Mouse (Mus musculus) MEL (cell line): ENCODE measurements at regions not wholly inside any gene's neighbourhood (a gene's known extent, or its start where the extent isn't known, plus 50 kb on each side); places are given as distances from the start of the nearest gene placed in this dataset.

Experiments used
- DNase-seq: peaks from one replicate; pipeline ENCODE4 v3.0.0; 2011; ENCODE audit warnings: low read depth, low spot score
- H3K27ac ChIP-seq: 2 replicates; pipeline ENCODE4 v1.5.1; 2012; ENCODE audit warnings: low read depth, mild to moderate bottlenecking, control low read depth, low read length, moderate library complexity; ENCODE audit not compliant: control insufficient read depth
- H3K27me3 ChIP-seq, 2 experiments: fragments of 150-350 bp in 1 of 2; sonication (generic) in 1 of 2; 2 replicates each; pipeline ENCODE4 v1.6.1; 2012; ENCODE audit warnings: low read length in 2 of 2, mild to moderate bottlenecking in 2 of 2, improper control_type of control experiment in 1 of 2, moderate library complexity in 1 of 2; ENCODE audit not compliant: insufficient read depth in 2 of 2, control insufficient read depth in 1 of 2
- H3K36me3 ChIP-seq, 2 experiments: 2 replicates each; pipeline ENCODE4 v1.6.1; 2012 to 2014; ENCODE audit warnings: low read length in 2 of 2, improper control_type of control experiment in 1 of 2, inconsistent platforms in 1 of 2, mild to moderate bottlenecking in 1 of 2; ENCODE audit not compliant: insufficient read depth in 2 of 2, control insufficient read depth in 1 of 2
- H3K4me1 ChIP-seq, 2 experiments: fragments of 150-350 bp in 1 of 2; sonication (generic) in 1 of 2; 2 replicates each; pipeline ENCODE4 v1.6.1; 2012; ENCODE audit warnings: low read length in 2 of 2, improper control_type of control experiment in 1 of 2, mild to moderate bottlenecking in 1 of 2; ENCODE audit not compliant: insufficient read depth in 2 of 2, control insufficient read depth in 1 of 2
- H3K4me3 ChIP-seq, 2 experiments: fragments of 150-350 bp in 1 of 2; sonication (generic) in 1 of 2; 2 replicates each; pipeline ENCODE4 v1.5.1; 2012; ENCODE audit warnings: low read depth in 2 of 2, low read length in 2 of 2, mild to moderate bottlenecking in 2 of 2, moderate library complexity in 2 of 2, control low read depth in 1 of 2, improper control_type of control experiment in 1 of 2; ENCODE audit not compliant: control insufficient read depth in 1 of 2, insufficient read depth in 1 of 2
- H3K79me2 ChIP-seq: 2 replicates; pipeline ENCODE4 v1.6.1; 2012; ENCODE audit warnings: mild to moderate bottlenecking, low read length, moderate library complexity; ENCODE audit not compliant: control insufficient read depth, poor library complexity, insufficient read depth
- H3K9ac ChIP-seq: 2 replicates; pipeline ENCODE4 v1.6.1; 2012; ENCODE audit warnings: low read depth, mild to moderate bottlenecking, control low read depth, low read length, moderate library complexity; ENCODE audit not compliant: control insufficient read depth, poor library complexity, severe bottlenecking
- H3K9me3 ChIP-seq: fragments of 150-350 bp; sonication (generic); replicated peaks from 2 replicates; pipeline ENCODE4 v1.6.1; 2012; ENCODE audit warnings: mild to moderate bottlenecking, low read length, improper control_type of control experiment, moderate library complexity; ENCODE audit not compliant: insufficient read depth
- BHLHE40 ChIP-seq: IDR thresholded peaks from 2 replicates; pipeline ENCODE4 v1.6.1; 2012; ENCODE audit warnings: low read depth, mild to moderate bottlenecking, inconsistent platforms, low read length, improper control_type of control experiment, borderline replicate concordance
- CHD1 ChIP-seq: IDR thresholded peaks from 2 replicates; pipeline ENCODE4 v1.6.1; 2012; ENCODE audit warnings: low read depth, mild to moderate bottlenecking, inconsistent platforms, low read length, improper control_type of control experiment
- CTCF ChIP-seq, 3 experiments: IDR thresholded peaks in 2 of 3; conservative IDR thresholded peaks in 1 of 3; 2 replicates each; pipeline ENCODE4 v1.5.1; 2011 to 2012; ENCODE audit warnings: low read length in 3 of 3, low read depth in 2 of 3, mild to moderate bottlenecking in 2 of 3, improper control_type of control experiment in 1 of 3, inconsistent platforms in 1 of 3, mixed read lengths in 1 of 3, moderate library complexity in 1 of 3; ENCODE audit not compliant: control insufficient read depth in 1 of 3, insufficient read depth in 1 of 3, poor library complexity in 1 of 3, severe bottlenecking in 1 of 3
- E2F4 ChIP-seq: IDR thresholded peaks from 2 replicates; pipeline ENCODE4 v1.6.1; 2011; ENCODE audit warnings: low read depth, low read length, improper control_type of control experiment, borderline replicate concordance
- ELF1 ChIP-seq: IDR thresholded peaks from 2 replicates; pipeline ENCODE4 v1.6.1; 2014; ENCODE audit warnings: low read depth, mild to moderate bottlenecking, inconsistent platforms, low read length, improper control_type of control experiment, moderate library complexity
- GATA1 ChIP-seq: IDR thresholded peaks from 2 replicates; pipeline ENCODE4 v1.6.1; 2011; ENCODE audit warnings: low read depth, low read length, improper control_type of control experiment
- HCFC1 ChIP-seq: IDR thresholded peaks from 2 replicates; pipeline ENCODE4 v1.6.1; 2012; ENCODE audit warnings: low read depth, mild to moderate bottlenecking, inconsistent platforms, low read length, improper control_type of control experiment, moderate library complexity
- JUND ChIP-seq: IDR thresholded peaks from 2 replicates; pipeline ENCODE4 v1.6.1; 2011; ENCODE audit warnings: low read depth, mild to moderate bottlenecking, improper control_type of control experiment, low read length
- KAT2A ChIP-seq: conservative IDR thresholded peaks from 2 replicates; pipeline ENCODE4 v1.6.1; 2012; ENCODE audit warnings: low read depth, low read length, improper control_type of control experiment, inconsistent platforms
- MAZ ChIP-seq: IDR thresholded peaks from 2 replicates; pipeline ENCODE4 v1.6.1; 2012; ENCODE audit warnings: low read depth, mild to moderate bottlenecking, inconsistent platforms, low read length, improper control_type of control experiment
- MEF2A ChIP-seq: IDR thresholded peaks from 2 replicates; pipeline ENCODE4 v1.6.1; 2014; ENCODE audit warnings: low read depth, mild to moderate bottlenecking, inconsistent platforms, low read length, improper control_type of control experiment; ENCODE audit not compliant: poor library complexity, insufficient replicate concordance, severe bottlenecking; ENCODE audit errors: extremely low read depth
- MXI1 ChIP-seq: IDR thresholded peaks from 2 replicates; pipeline ENCODE4 v1.6.1; 2011; ENCODE audit warnings: mild to moderate bottlenecking, low read depth, low read length, improper control_type of control experiment
- MYC ChIP-seq: IDR thresholded peaks from 2 replicates; pipeline ENCODE4 v1.6.1; 2011; ENCODE audit warnings: low read depth, mild to moderate bottlenecking, low read length, improper control_type of control experiment, moderate library complexity
- NELFE ChIP-seq: IDR thresholded peaks from 2 replicates; pipeline ENCODE4 v1.6.1; 2011; ENCODE audit warnings: low read depth, low read length, improper control_type of control experiment
- POLR2AphosphoS5 ChIP-seq: IDR thresholded peaks from 2 replicates; pipeline ENCODE4 v1.6.1; 2012; ENCODE audit warnings: low read depth, borderline replicate concordance, mild to moderate bottlenecking, inconsistent platforms, low read length, moderate library complexity, mixed read lengths
- RAD21 ChIP-seq: IDR thresholded peaks from 2 replicates; pipeline ENCODE4 v1.6.1; 2011; ENCODE audit warnings: mild to moderate bottlenecking, low read depth, low read length, improper control_type of control experiment
- RCOR1 ChIP-seq: IDR thresholded peaks from 2 replicates; pipeline ENCODE4 v1.6.1; 2012; ENCODE audit warnings: low read depth, mild to moderate bottlenecking, inconsistent platforms, low read length, improper control_type of control experiment
- TBP ChIP-seq: IDR thresholded peaks from 2 replicates; pipeline ENCODE4 v1.8.0; 2011; ENCODE audit warnings: low read depth, low read length, improper control_type of control experiment
- TCF12 ChIP-seq: IDR thresholded peaks from 2 replicates; pipeline ENCODE4 v1.6.1; 2014; ENCODE audit warnings: low read depth, mild to moderate bottlenecking, inconsistent platforms, low read length, improper control_type of control experiment, moderate library complexity
- UBTF ChIP-seq: IDR thresholded peaks from 2 replicates; pipeline ENCODE4 v1.6.1; 2012; ENCODE audit warnings: low read depth, mild to moderate bottlenecking, inconsistent platforms, low read length, improper control_type of control experiment, moderate library complexity, borderline replicate concordance; ENCODE audit not compliant: insufficient read depth
- USF2 ChIP-seq, 2 experiments: IDR thresholded peaks; 2 replicates each; pipeline ENCODE4 v1.6.1; 2011 to 2012; ENCODE audit warnings: improper control_type of control experiment in 2 of 2, low read length in 2 of 2, borderline replicate concordance in 1 of 2, inconsistent platforms in 1 of 2, low read depth in 1 of 2, mild to moderate bottlenecking in 1 of 2; ENCODE audit not compliant: insufficient read depth in 1 of 2
- ZC3H11A ChIP-seq: IDR thresholded peaks from 2 replicates; pipeline ENCODE4 v1.6.1; 2012; ENCODE audit warnings: low read depth, mild to moderate bottlenecking, inconsistent platforms, low read length, improper control_type of control experiment
- ZMIZ1 ChIP-seq: IDR thresholded peaks from 2 replicates; pipeline ENCODE4 v1.6.1; 2012; ENCODE audit warnings: low read depth, mild to moderate bottlenecking, inconsistent platforms, low read length, improper control_type of control experiment, moderate library complexity

GRCm38 (mm10) chr8:65208791-65209190 lies 79.4 kb upstream of the BC030870 start:
- Histone ChIP-seq H3K27me3 (no peaks in the 10 kb centered on the region), H3K4me1 (no peaks in the 10 kb centered on the region), H3K9me3 (no peaks in the 10 kb centered on the region), H3K9ac (no peak overlapping the region), H3K4me3 (no peak overlapping the region), H3K27ac (no peak overlapping the region)
- no peak for DNase-seq
- TF ChIP-seq TCF12 = no peak
- TF ChIP-seq NELFE = no peak
- TF ChIP-seq CHD1 = no peak
- TF ChIP-seq RCOR1 = no peak
- TF ChIP-seq KAT2A = no peak
- no peak for TF ChIP-seq USF2 (IDR thresholded peaks at IDR 0.05; ENCODE audit: borderline replicate concordance in 1 of 2, insufficient read depth in 1 of 2, low read depth in 1 of 2, low read length in 2 of 2)
- no peak for TF ChIP-seq POLR2AphosphoS5
- no peak for TF ChIP-seq GATA1
- no peak for TF ChIP-seq E2F4
- no peak for TF ChIP-seq HCFC1
- no peak for TF ChIP-seq MEF2A
- no peak for TF ChIP-seq BHLHE40
- no peak for TF ChIP-seq ZC3H11A
- no peak for TF ChIP-seq JUND
- no peak for TF ChIP-seq MYC
- TF ChIP-seq MXI1 = no peak
- TF ChIP-seq, all 39 proteins: peak for 0
- Histone ChIP-seq H3K36me3 (no peaks in the 10 kb centered on the region), H3K79me2 (no peaks in the 10 kb centered on the region)

- peak; percentile 3 for DNase-seq
- Histone ChIP-seq H3K27me3 (no peaks in the 10 kb centered on the region), H3K4me1 (no peaks in the 10 kb centered on the region), H3K79me2 (no peaks in the 10 kb centered on the region), H3K9me3 (no peaks in the 10 kb centered on the region), H3K27ac (no peak overlapping the region), H3K9ac (no peak overlapping the region), H3K36me3 (no peaks in the 10 kb centered on the region), H3K4me3 (no peak overlapping the region)
- TF ChIP-seq RAD21 (peak; percentile 0), ELF1 (no peak), TCF12 (no peak), CTCF (IDR thresholded peaks at IDR 0.05 in 2 of 3, conservative IDR thresholded peaks at IDR 0.05 in 1 of 3; ENCODE audit: control insufficient read depth in 1 of 3, insufficient read depth in 1 of 3, low read depth in 2 of 3, low read length in 3 of 3, poor library complexity in 1 of 3, severe bottlenecking in 1 of 3) (peak in 2 of 3 experiments; percentile 9 to 23; a peak in 2 of 6 replicates), TBP (no peak), UBTF (no peak), JUND (no peak), BHLHE40 (no peak), MAZ (no peak), ZMIZ1 (no peak), USF2 (IDR thresholded peaks at IDR 0.05; ENCODE audit: borderline replicate concordance in 1 of 2, insufficient read depth in 1 of 2, low read depth in 1 of 2, low read length in 2 of 2) (no peak)
Measured at GRCm38 (mm10) chr8:65206202-65206601, 76.8 kb upstream of the BC030870 start.
